Mouse (Mus musculus): ENCODE measurements around the gene Abhd15. TPM values are rescaled to one million over a fixed set of nuclear protein-coding genes. Genes with fewer than 3 reads are reported as not detected.
A peak's percentile ranks its signal among the peaks of the same experiment; 100 is the strongest.

Gene Abhd15
- polyA plus RNA-seq, 1 experiment, result 0.75 TPM

DNA sequence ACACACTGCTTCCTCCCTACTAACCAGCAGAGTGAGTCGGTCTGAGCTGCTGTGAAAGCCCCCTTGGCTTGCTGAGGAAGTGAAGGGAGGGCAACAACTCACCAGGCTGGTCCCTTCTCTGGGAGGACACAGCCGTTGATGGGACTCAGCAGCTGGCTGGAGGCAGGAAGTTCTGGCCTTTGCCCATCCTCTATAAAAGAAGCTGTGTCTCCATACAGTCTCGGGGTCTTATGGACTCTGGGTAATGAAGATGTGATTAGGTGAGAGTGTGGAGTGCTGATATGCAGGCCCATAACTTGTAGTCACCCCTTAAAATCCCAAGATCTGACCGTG, 20.6 kb upstream of the Abhd15 start:
- no peak for DNase-seq (ENCODE audit: low read depth)
- TF ChIP-seq CTCF (IDR thresholded peaks at IDR 0.05; ENCODE audit: borderline replicate concordance, extremely low read depth, insufficient read depth, insufficient read length) (no peak), POLR2A (IDR thresholded peaks at IDR 0.05; ENCODE audit: borderline replicate concordance, extremely low read depth, insufficient read depth, insufficient read length, poor library complexity, severe bottlenecking) (no peak)

DNA sequence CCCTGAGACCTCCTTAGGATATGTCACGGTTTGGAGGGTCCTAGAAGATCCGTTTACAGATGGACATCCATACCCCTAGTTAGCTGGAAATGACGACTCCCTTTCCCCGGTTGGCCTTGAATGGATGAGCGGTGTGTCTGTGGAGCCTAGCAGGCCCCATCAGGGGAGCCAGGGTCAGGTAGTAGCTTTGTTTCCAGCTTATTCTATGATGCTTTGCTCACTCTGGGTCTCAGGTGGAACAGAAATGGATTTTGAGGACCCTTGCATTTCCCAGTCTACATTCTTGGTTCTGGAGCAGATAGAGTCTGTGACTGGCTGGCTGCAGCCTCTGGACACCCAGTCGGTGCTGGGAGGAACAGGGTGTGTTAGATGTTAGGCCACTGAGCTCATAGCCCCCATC, 20.1 kb upstream of the Abhd15 start:
- DNase-seq (ENCODE audit: low read depth), result no peak
- TF ChIP-seq POLR2A (IDR thresholded peaks at IDR 0.05; ENCODE audit: borderline replicate concordance, extremely low read depth, insufficient read depth, insufficient read length, poor library complexity, severe bottlenecking) (no peak), CTCF (IDR thresholded peaks at IDR 0.05; ENCODE audit: borderline replicate concordance, extremely low read depth, insufficient read depth, insufficient read length) (no peak)

DNA sequence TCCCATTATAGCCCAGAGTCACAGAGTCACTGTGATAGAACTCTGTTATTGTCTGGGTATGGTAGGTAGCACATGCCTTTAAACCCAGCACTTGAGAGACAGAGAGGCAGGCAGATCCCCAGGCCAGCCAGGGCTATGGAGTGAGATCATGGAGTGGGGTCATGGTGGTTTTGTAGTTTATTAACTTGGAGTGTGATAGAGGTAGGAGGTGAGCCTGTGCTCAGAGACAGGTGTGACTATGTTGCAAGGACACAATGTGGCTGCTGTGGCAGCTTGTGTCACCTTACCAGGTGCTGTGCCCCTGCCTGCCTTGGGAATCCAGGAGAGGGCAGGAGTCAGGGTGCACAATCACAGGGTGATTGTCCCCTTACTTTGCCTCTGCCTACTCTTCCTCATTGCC, 19.4 kb upstream of the Abhd15 start:
- no peak for DNase-seq (ENCODE audit: low read depth)
- TF ChIP-seq CTCF (IDR thresholded peaks at IDR 0.05; ENCODE audit: borderline replicate concordance, extremely low read depth, insufficient read depth, insufficient read length) (no peak), POLR2A (IDR thresholded peaks at IDR 0.05; ENCODE audit: borderline replicate concordance, extremely low read depth, insufficient read depth, insufficient read length, poor library complexity, severe bottlenecking) (no peak)

- no peak for DNase-seq (ENCODE audit: low read depth)
- TF ChIP-seq CTCF (IDR thresholded peaks at IDR 0.05; ENCODE audit: borderline replicate concordance, extremely low read depth, insufficient read depth, insufficient read length) (peak; percentile 23; the same call in 1 of the 2 replicates), POLR2A (IDR thresholded peaks at IDR 0.05; ENCODE audit: borderline replicate concordance, extremely low read depth, insufficient read depth, insufficient read length, poor library complexity, severe bottlenecking) (no peak)
Observed at GRCm38 (mm10) chr11:77497341-77497756, 17.6 kb upstream of the Abhd15 start.

- no peak for DNase-seq (ENCODE audit: low read depth)
- TF ChIP-seq POLR2A (IDR thresholded peaks at IDR 0.05; ENCODE audit: borderline replicate concordance, extremely low read depth, insufficient read depth, insufficient read length, poor library complexity, severe bottlenecking) (no peak), CTCF (IDR thresholded peaks at IDR 0.05; ENCODE audit: borderline replicate concordance, extremely low read depth, insufficient read depth, insufficient read length) (no peak)
Observed at GRCm38 (mm10) chr11:77497851-77498250, 17.1 kb upstream of the Abhd15 start.

DNA sequence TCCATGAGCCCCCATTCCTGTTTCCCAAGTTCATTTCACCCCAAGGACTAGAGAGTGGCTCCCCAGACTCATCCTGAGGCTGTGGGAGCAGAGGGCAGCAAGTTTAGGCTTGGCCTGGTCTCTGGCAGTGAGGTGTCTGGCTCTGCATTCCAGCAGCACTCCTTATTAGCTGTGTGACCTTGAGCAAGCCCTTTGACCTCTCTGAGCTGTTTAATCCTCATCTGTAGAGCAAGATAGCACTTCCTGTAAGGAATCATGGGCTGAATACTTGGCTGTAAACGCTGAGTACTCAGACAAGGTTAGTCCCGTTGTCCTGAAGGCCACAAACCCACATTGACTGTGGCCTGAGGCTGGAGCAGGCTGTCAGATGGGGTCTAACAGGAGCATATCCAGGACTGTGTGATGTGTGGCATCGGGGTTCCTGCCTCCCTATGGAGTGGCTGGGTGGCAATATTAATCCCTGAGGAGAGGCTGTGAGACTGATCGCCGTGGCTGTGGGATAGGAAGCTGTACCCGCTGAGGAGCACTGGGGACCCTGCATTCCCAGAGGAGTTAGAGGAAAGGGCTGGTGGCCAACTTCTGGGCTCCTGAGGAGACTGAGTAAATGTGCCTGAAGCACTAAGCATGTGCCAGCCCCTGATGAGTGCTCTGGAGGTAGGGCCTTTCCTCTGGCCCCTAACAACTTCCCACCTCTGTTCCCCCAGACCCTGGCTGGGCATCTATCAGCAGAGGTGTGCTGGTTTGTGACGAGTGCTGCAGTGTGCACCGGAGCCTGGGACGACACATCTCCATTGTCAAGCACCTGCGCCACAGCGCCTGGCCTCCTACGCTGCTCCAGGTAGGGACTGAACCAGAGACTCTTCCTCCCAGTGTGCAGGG, 16.4 kb upstream of the Abhd15 start:
- DNase-seq (ENCODE audit: low read depth), result no peak
- TF ChIP-seq POLR2A (IDR thresholded peaks at IDR 0.05; ENCODE audit: borderline replicate concordance, extremely low read depth, insufficient read depth, insufficient read length, poor library complexity, severe bottlenecking), result no peak
- TF ChIP-seq CTCF (IDR thresholded peaks at IDR 0.05; ENCODE audit: borderline replicate concordance, extremely low read depth, insufficient read depth, insufficient read length), result no peak

DNA sequence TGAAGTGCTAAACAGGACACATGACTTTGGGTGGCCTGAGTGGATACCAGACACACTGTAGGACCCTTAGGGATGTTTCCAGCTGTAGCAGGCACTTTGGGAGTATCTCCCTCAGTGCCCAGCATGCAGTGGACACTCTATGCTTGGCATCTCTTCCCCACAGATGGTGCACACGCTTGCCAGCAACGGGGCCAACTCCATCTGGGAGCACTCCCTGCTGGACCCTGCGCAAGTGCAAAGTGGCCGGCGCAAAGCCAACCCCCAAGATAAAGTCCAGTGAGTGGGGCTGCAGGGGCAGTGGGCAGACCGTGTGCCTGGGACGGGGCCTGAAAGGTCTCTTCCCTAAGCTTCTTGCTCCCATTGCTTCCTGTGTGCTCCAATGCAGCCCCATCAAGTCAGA, 15.6 kb upstream of the Abhd15 start:
- TF ChIP-seq CTCF (IDR thresholded peaks at IDR 0.05; ENCODE audit: borderline replicate concordance, extremely low read depth, insufficient read depth, insufficient read length) (no peak), POLR2A (IDR thresholded peaks at IDR 0.05; ENCODE audit: borderline replicate concordance, extremely low read depth, insufficient read depth, insufficient read length, poor library complexity, severe bottlenecking) (no peak)
- DNase-seq (ENCODE audit: low read depth), result no peak

DNA sequence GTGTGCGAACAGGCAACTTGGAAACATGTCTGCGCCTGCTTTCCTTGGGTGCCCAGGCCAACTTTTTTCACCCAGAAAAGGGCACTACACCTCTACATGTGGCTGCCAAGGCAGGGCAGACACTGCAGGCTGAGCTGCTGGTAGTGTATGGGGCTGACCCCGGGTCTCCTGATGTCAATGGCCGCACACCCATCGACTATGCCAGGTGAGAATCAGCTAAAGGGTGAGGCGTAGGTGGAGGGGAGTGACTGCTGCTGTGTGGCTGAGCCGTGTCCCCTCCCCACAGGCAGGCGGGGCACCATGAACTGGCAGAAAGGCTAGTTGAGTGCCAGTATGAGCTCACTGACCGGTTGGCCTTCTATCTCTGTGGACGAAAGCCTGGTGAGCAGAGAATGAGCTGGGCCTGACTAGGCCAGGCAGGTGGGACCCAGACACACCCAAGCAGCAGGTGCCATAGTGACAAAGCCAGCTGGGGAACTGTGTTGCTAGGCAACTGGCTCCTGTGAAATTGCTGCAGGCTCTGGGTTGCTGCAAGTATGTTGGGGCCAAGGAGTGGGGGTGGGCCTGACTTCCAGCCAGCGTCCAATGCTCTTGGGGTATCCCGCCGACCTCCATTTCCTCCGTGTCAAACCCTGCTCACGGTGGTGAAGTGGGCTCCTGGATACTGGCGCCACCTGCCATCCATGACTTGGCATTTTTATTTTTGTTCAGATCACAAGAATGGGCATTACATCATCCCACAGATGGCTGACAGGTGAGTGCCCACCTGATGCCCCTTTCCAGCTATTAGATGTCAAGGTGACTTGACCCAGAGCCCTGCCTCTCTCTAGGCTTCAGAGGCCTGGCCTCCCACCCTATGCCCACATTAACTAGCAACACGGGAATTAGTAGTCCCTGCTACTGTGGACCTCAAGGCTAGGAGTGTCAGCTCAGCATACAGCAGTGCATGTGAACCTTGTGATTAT, 14.3 kb upstream of the Abhd15 start:
- TF ChIP-seq POLR2A (IDR thresholded peaks at IDR 0.05; ENCODE audit: borderline replicate concordance, extremely low read depth, insufficient read depth, insufficient read length, poor library complexity, severe bottlenecking), result no peak
- no peak for TF ChIP-seq CTCF (IDR thresholded peaks at IDR 0.05; ENCODE audit: borderline replicate concordance, extremely low read depth, insufficient read depth, insufficient read length)
- DNase-seq (ENCODE audit: low read depth), result no peak

- DNase-seq (ENCODE audit: low read depth), result peak; percentile 91
- no peak for TF ChIP-seq POLR2A (IDR thresholded peaks at IDR 0.05; ENCODE audit: borderline replicate concordance, extremely low read depth, insufficient read depth, insufficient read length, poor library complexity, severe bottlenecking)
- peak; percentile 93 for TF ChIP-seq CTCF (IDR thresholded peaks at IDR 0.05; ENCODE audit: borderline replicate concordance, extremely low read depth, insufficient read depth, insufficient read length)
Observed at GRCm38 (mm10) chr11:77501392-77501791, 13.5 kb upstream of the Abhd15 start.

DNA sequence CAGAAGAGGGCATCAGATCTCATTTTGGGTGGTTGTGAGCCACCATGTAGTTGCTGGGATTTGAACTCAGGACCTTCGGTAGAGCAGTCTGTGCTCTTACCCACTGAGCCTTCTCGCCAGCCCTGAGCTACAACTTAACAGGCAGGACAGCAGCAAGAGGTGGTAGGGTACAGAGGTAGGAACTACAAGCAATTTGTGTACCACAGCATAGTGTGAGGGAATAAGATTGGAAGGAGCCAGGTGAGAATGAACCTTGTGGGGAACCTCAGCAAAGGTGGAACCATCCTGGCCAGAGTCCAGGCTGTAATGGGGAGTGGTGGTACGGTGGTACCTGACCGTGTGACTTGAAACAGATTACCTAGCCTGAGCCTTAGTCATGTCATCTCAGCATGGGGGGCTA, 12.9 kb upstream of the Abhd15 start:
- DNase-seq (ENCODE audit: low read depth), result no peak
- TF ChIP-seq POLR2A (IDR thresholded peaks at IDR 0.05; ENCODE audit: borderline replicate concordance, extremely low read depth, insufficient read depth, insufficient read length, poor library complexity, severe bottlenecking) (no peak), CTCF (IDR thresholded peaks at IDR 0.05; ENCODE audit: borderline replicate concordance, extremely low read depth, insufficient read depth, insufficient read length) (no peak)

GRCm38 (mm10) chr11:77502481-77502880, 12.4 kb upstream of the Abhd15 start:
- DNase-seq (ENCODE audit: low read depth), result no peak
- TF ChIP-seq POLR2A (IDR thresholded peaks at IDR 0.05; ENCODE audit: borderline replicate concordance, extremely low read depth, insufficient read depth, insufficient read length, poor library complexity, severe bottlenecking), result no peak
- no peak for TF ChIP-seq CTCF (IDR thresholded peaks at IDR 0.05; ENCODE audit: borderline replicate concordance, extremely low read depth, insufficient read depth, insufficient read length)
